In the genomic region with DNA sequence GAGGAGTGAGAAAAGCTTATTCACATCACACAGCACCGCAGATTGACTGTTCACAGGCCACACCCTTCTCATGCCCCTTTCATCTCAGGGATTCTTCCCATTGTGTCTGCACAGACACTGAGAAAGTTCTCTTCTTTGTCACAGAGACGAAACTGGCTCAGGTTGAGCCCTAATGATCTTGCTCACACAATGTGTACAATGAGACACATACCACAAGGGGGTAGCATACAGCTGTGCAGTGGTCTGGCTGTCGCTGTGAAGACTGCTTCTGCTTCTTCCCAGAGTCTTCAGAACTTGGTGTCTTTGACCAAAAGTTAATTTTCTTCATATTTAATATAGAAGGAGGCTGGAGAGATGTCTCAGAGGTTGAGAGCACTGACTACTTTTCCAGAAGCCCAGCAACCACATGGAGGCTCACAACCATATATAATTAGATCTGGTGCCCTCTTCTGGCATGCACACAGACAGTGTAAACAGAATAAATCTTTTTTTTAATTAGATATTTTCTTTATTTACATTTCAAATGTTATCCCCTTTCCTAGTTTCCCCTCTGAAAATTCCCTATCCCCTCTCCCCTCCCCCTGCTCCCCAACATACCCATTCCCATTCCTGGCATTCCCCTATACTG, we compare ENCODE assay signal across 9 mouse cellular contexts. TPM values are rescaled to one million over a fixed set of nuclear protein-coding genes. Genes with fewer than 3 reads are reported as not detected.
DNase-seq lines count a peak whose midpoint lies in the region; TF ChIP-seq lines count a peak whose summit lies in the region.
"Had no signal": no experiment of that assay in that cellular context is flagged by ENCODE, and none has a peak within 500 bp of the region (broad histone marks: within the 10 kb centered on the region; RNA-seq: fewer than 3 reads in every experiment).

No protein-coding gene starts in this region.

- DNase-seq in kidney, adult 11 months = peak; percentile 2
- no peak for DNase-seq in kidney, adult 18-20 months
- DNase-seq in ES-E14 (ENCODE audit: low read depth, low spot score) = peak; percentile 54
- peak; percentile 23 for DNase-seq in embryo, embryonic 11 days
- DNase-seq in layer of hippocampus, adult 9-11 months = peak; percentile 5
- peak; percentile 2 for DNase-seq in retina, adult 2 months (ENCODE audit: low read depth, low spot score)
- no peak for DNase-seq in testis, postnatal 10 days (ENCODE audit: low spot score)
- DNase-seq in ovary, adult 18-20 months (ENCODE audit: low spot score) = no peak

- no peaks in the 10 kb centered on the region for H3K4me1 ChIP-seq in ES-E14 (ENCODE audit: control insufficient read depth in 2 of 2, insufficient read depth in 2 of 2, low read length in 2 of 2, poor library complexity in 1 of 2)
- H3K4me1 ChIP-seq: lung, embryonic 15.5 days had no signal

- H3K36me3 ChIP-seq in ES-E14 (ENCODE audit: control insufficient read depth, insufficient read depth, low read length, poor library complexity, severe bottlenecking) = no peaks in the 10 kb centered on the region
- H3K36me3 ChIP-seq: lung, embryonic 15.5 days had no signal

- no peak overlapping the region for H3K4me3 ChIP-seq in ES-E14 (ENCODE audit: insufficient read depth in 1 of 2, low read depth in 1 of 2, low read length in 2 of 2, poor library complexity in 1 of 2, severe bottlenecking in 1 of 2)
- H3K4me3 ChIP-seq: lung, embryonic 15.5 days had no signal

- H3K27ac ChIP-seq in ES-E14 (ENCODE audit: insufficient read depth, low read depth, low read length, poor library complexity, severe bottlenecking) = no peak overlapping the region
- H3K27ac ChIP-seq: lung, embryonic 15.5 days had no signal

- H3K9ac ChIP-seq in ES-E14 (ENCODE audit: insufficient read depth, low read depth, low read length, poor library complexity, severe bottlenecking) = no peak overlapping the region; the same call in 1 of the 2 replicates
- H3K9ac ChIP-seq: lung, embryonic 15.5 days had no signal

- in situ Hi-C loops in ES-E14 (cut with MboI; ENCODE audit: low sequenced_read_pairs in 2 of 2, unreplicated experiment in 2 of 2) = no loop called here

- no peaks in the 10 kb centered on the region for H3K9me3 ChIP-seq in ES-E14 (ENCODE audit: control insufficient read depth, insufficient read depth, low read depth, low read length)
- H3K9me3 ChIP-seq: lung, embryonic 15.5 days had no signal

TF ChIP-seq in ES-E14, 5 proteins besides CTCF, POLR2A, EP300 and RAD21:
- TF ChIP-seq ZC3H11A (IDR thresholded peaks at IDR 0.05; ENCODE audit: borderline replicate concordance, low read depth, low read length) = peak; percentile 90
- no peak for TF ChIP-seq ZNF384 (IDR thresholded peaks at IDR 0.05; ENCODE audit: low read depth, low read length)
- TF ChIP-seq CHD2 (IDR thresholded peaks at IDR 0.05; ENCODE audit: low read depth, low read length) = no peak
- TF ChIP-seq HCFC1 (IDR thresholded peaks at IDR 0.05; ENCODE audit: borderline replicate concordance, insufficient read depth, low read length) = no peak
- no peak for TF ChIP-seq MAFK (IDR thresholded peaks at IDR 0.05; ENCODE audit: insufficient read depth, low read depth, low read length)

RNA-seq across cellular contexts. Expression of a gene that starts 36.1 kb away (rescaled TPM):
- 0.18 and 0.26 TPM in 2 replicates for total RNA-seq in ES-E14 (2012; rRNA removed)

Comparison
In these comparisons a context has a peak if more than half of its experiments do, and no peak if none do; other contexts are left out.
1. DNase-seq: peak in kidney, adult 11 months (single experiment), ES-E14 (single experiment), embryo, embryonic 11 days (single experiment), layer of hippocampus, adult 9-11 months (single experiment) and retina, adult 2 months (single experiment); none in kidney, adult 18-20 months (single experiment), testis, postnatal 10 days (single experiment) and ovary, adult 18-20 months (single experiment).